Mouse (Mus musculus) adrenal gland, postnatal 4 days (tissue): ENCODE results near the gene Myl4. TPM values are rescaled to one million over a fixed set of nuclear protein-coding genes. Genes with fewer than 3 reads are reported as not detected.
"Not testable (repeated sequence)": the region's sequence is repeated elsewhere in the genome, so short reads cannot be mapped to it uniquely, and the experiment has no call there.

Source experiments
- DNase-seq, 2 experiments: peaks; one replicate each; pipeline ENCODE4 v3.0.0; 2021 to 2022; ENCODE audit warnings: low spot score in 2 of 2, mixed read lengths in 2 of 2
- long read RNA-seq, 2 experiments: library from polyadenylated mRNA; stranded (forward); transcript quantifications; one replicate each; pipeline ENCODE4 v2.0.0; 2021
- total RNA-seq, 2 experiments: library from RNA; stranded (reverse); gene quantifications; 2 replicates each; pipeline ENCODE4 v1.2.3; 2021

Myl4 gene
- 10 to 100 TPM in 1 of 2 experiments, 1 to 10 TPM in 1; 5.4 to 15.4 TPM for total RNA-seq
- long read RNA-seq, experiment 1, transcript Myl4-202 (7 exons, 900 nt) = major isoform, 6 of 24 reads
- long read RNA-seq, experiment 1, partial matches to known transcripts = 10 of 24 reads
- long read RNA-seq, experiment 1, other reads (novel, unspliced or antisense) = 5 of 24 reads
- long read RNA-seq, experiment 2, partial matches to known transcripts = 2 of 6 reads
- long read RNA-seq, experiment 2, other reads (novel, unspliced or antisense) = 2 of 6 reads

- DNase-seq = peak; percentile 97 to 98
Observed at GRCm38 (mm10) chr11:104550406-104550974, at the start of gene Myl4, which contains the start of gene Cdc27. Gene Myl4 (plus strand): TSS chr11:104550663. Gene Cdc27 (minus strand): TSS chr11:104550620.

DNA sequence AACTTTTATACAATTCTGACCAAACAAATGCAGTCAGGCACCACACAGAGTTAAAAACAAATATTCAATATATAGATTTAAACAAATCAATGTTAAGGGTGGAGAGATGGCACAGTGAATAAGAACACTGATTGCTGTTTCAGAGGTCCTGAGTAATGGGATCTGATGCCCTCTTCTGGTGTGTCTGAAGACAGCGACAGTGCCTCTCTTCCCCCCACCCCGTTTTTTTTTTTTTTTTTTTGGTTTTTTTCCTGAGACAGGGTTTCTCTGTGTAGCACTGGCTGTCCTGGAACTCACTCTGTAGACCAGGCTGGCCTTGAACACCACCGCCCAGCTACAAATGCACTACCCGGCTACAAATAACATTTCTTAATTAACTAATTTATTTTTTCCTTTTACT lies 42.0 kb upstream of the Myl4 start:
- DNase-seq = no peak

- no peak for DNase-seq
Observed at GRCm38 (mm10) chr11:104510606-104511005, 39.9 kb upstream of the Myl4 start.

DNA sequence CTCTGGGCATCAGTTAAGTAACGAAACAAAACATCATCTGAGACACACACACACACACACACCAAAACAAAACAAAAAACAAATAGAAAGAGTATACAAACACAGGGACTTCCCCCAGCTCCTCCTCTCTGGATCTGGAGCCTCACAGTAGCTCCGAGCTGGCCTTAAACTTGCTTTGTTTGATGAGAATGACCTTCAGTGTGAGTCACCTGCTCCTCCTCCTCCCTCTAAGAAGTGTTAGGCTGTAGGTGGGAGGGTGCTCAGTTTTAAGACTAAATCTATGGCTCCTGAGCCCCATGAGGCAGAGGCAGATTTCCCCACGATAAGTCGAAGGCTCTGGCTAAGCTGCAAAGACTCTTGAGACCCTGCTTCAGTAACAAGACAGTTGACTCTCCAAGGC lies 38.0 kb upstream of the Myl4 start:
- no peak for DNase-seq

DNA sequence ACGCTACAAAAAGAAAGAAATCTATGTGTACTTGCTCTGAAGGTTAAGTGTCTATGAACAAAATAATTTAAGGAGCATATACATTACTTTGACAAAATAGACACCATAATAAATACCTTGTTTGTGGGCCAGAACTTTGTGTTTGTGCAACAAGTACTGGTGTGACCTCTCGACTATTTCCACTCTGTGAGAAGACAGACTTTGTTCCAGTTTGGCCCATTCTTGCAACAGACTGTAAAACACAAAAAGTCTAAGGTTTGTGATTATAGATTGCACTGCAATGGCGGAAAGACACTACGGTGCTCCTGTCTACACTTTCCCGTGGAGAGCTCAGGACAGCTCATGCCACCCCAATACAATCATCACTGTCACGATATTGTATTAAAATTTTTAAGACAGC lies 24.5 kb upstream of the Myl4 start:
- no peak for DNase-seq

DNA sequence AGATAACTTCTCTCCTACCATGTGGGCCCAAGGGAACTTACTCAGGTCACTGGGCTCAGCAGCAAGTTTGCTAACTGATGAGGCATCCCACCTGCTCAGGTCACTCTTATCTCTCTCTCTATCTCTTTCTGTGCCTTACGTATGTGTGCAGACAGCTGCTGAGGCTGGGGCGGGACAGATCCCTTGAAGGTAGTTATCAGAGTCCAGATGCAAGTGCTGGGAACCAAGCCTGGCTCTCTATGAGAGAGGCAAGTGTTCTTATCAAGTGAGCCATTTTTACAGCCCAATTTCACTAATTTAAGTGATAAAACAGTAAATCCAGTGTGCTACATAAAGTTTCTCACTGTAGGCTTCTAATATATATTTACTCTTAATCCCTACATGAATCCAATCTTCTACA lies 13.6 kb upstream of the Myl4 start:
- no peak for DNase-seq

DNA sequence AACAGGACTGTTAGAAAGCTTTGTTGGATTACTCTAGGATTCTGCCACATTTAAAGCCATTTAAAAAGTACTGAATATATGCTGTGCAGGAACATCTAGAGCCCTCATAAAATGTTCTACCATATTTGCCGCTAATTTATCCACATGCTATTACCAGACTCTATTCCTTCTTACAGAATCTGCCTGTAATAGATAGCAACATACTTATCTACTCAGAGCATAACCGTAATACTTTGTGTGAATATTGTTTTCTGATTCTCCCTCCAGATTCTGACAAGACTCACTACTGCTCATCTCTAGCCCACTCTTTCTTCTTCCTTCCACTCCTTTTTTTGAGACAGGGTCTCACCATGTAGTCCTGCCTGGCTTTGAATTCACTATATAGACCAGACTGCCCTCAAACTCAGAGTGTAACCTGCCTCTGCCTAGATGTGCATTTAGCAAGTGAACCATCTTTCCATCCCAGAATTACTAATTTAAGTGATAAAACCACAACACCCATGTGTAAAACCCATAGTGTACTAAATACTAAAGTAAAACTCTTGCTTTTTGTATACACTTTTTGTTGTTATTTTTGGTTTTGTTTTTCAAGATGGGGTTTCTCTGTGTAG lies 12.4 kb upstream of the Myl4 start:
- no peak for DNase-seq

- no peak for DNase-seq
Observed at GRCm38 (mm10) chr11:104539811-104540210, 10.7 kb upstream of the Myl4 start.

DNA sequence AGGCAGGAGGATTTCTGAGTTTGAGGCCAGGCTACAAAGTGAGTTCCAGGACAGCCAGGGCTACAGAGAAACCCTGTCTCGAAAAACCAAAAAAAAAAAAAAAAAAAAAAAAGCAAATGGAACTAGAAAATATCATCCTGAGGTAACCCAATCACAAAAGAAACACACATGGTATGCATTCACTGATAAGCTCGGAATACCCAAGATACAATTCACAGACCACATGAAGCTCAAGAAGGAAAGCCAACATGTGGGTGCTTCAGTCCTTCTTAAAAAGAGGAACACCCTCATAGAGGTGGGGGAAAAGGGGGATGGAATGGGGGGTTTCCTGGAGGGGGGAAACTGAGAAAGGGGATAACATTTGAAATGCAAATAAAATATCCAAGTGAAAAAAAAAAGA lies 7.1 kb upstream of the Myl4 start:
- not testable (repeated sequence) for DNase-seq

GRCm38 (mm10) chr11:104544507-104544906 lies 6.0 kb upstream of the Myl4 start:
- DNase-seq = no peak

GRCm38 (mm10) chr11:104547502-104547901 lies 3.0 kb upstream of the Myl4 start:
- no peak for DNase-seq

DNA sequence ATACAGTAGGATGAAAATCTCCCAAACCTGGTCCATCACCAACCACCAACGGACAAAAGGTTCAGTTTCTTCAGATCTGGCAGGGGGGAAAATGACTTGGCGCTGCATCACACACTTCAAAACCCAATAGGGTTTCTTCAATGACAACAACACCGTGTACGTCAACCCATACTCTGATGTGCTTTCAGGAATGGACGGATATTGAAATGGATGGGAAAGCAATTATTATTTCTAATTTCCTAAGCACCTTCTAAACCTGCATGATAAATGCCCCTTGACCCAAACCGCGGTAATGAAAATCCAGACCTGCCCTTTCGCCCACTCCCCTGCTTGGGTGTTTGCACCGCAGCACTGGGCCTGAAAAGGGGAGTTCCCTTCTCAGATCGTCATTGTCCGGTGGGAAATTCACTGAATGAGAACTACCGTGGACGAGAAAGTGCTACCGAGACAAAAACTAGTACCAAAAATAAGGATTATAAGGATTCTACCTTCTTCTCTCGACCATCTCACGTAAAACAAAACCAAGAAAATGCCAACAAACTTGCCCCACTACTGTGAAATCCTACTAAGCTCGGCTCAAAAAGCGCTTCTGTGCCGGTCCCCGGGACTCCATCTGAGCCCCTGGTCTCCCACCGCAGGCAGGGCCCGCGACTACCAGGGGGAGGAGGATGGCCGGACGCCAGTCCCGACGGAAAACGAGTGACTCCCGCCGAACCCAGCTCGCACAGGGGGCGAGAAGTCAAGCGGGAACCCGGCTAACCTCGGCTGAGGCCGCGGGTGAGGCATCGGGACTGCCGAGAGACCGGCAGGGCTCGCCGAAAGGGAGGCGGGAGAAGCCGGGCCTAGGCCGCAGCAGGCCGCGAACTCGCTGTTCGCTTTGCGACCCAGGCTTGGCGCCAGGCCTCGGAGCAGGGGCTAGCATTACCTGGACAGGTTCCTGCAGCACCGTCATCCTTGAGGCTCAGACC lies 741 bp upstream of the Myl4 start:
- DNase-seq = peak; percentile 56 to 68

DNA sequence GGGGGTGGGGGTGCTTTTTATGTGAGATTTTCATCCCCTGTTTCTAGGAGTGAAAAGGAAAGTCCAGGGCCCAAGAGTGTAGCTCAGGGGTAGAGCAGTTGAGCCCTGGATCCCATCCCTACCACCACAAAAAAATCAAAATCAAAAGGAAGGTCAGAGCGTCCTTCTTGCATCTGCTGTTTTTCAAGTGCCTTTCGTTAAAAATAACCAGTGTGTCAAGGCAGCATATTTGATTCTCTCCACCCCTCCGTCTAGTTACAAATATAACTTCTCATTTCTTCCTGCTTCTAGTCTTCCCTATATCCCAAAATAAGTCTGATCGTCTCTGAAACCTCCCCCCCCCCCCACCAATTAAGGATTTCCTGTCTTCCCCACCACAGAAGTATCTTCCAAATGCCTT lies 7.6 kb downstream of the Myl4 start:
- no peak for DNase-seq

DNA sequence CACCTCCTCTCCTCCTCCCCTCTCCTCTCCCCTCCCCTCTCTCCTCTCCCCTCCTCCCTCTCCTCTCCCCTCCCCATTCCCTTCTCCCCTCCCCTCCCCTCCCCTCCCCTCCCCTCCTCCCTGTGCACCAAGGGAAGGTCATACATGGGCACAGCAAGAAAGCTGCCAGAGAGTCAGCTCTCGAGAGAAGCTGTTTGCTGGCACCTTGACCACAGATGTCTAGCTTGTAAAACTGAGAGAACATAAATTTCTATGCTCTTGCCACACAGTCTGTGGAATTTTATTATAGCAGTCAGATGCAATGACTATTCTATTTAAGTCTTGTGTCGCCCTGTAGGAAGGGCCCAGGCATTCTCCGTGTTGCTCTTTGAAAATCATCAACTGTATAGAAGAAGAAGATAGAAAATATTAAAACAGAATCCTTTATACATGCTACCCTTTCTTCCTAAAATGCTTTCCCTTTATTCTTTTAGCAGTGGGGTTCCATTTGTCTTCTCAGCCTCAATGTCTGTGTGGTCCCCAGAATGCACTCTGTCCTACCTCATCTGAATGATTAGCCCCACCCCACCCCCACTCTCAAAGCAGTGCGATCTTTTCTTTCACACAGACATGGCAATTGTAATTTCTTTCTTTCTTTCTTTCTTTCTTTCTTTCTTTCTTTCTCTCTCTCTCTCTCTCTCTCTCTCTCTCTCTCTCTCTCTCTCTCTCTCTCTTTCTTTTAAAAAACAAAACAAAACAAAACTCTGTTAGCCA lies 8.4 kb downstream of the Myl4 start:
- no peak for DNase-seq

DNA sequence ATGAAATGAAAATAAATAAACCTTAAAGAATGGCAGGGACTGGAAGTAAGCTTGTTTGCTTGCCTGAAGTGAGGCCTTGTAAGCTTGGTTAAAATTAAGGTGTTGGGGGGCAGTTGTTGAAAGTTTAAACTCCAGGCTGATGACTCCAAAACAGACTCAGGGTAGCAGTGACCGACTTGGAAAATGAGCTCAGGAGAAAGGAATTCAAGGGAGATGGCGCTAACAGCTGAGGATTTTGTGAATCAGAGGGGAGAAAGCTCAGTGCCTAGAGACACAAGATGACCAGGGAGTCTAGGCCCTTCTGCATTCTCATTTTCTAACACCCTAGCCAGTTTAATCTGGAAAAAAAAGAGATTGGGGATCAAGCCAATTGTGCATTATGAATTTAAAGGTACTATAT lies 10.5 kb downstream of the Myl4 start:
- DNase-seq = no peak

GRCm38 (mm10) chr11:104563496-104563895 lies 13.0 kb downstream of the Myl4 start:
- DNase-seq = no peak

GRCm38 (mm10) chr11:104565172-104565571 lies 14.7 kb downstream of the Myl4 start:
- no peak for DNase-seq

- no peak for DNase-seq
Observed at GRCm38 (mm10) chr11:104566097-104566496, 15.6 kb downstream of the Myl4 start.

GRCm38 (mm10) chr11:104566796-104567195 lies 16.3 kb downstream of the Myl4 start:
- DNase-seq = no peak

DNA sequence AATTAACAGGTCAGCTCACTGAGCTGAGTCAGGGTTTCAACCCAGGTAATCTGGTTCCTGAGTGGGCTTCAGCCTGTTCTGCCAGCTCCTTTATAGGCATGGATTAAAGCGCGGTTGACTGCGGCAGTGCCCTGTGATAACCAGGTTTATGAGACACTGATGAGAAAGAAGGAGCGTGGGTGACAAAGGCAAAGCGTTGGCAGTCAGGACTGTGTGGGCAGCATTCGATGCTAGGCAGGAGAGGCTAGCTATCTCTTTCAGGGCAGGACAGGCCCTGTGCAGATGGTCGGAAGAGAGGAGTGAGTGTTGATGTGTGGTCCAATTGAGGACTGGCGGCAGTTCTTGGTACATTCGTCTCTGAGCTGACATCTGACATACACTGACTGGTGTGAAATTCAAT lies 17.3 kb downstream of the Myl4 start:
- no peak for DNase-seq

- no peak for DNase-seq
Observed at GRCm38 (mm10) chr11:104568326-104568725, 17.9 kb downstream of the Myl4 start.
